Mouse (Mus musculus) lung, embryonic 16.5 days (tissue): ENCODE data around the gene Alg1. TPM values are rescaled to one million over a fixed set of nuclear protein-coding genes. Genes with fewer than 3 reads are reported as not detected.

ENCODE experiments used
- ATAC-seq: fragments of 200-750 bp; cut with Nextera tagmentation; 2 replicates; pipeline ENCODE4 v1.8.0; 2017; ENCODE audit warnings: low read depth, mild to moderate bottlenecking, moderate library complexity
- H3K27ac ChIP-seq: fragments of 300-500 bp; sonication (generic); 2 replicates; pipeline ENCODE4 v1.5.1; 2014; ENCODE audit warnings: mild to moderate bottlenecking, control low read depth, low read length
- H3K27me3 ChIP-seq: fragments of 300-500 bp; sonication (generic); 2 replicates; pipeline ENCODE4 v1.6.1; 2014; ENCODE audit warnings: low read depth, low read length, mixed read lengths; ENCODE audit not compliant: control insufficient read depth, insufficient read depth
- H3K36me3 ChIP-seq: fragments of 300-500 bp; sonication (generic); 2 replicates; pipeline ENCODE4 v1.6.1; 2014; ENCODE audit warnings: low read length; ENCODE audit not compliant: control insufficient read depth, insufficient read depth
- H3K4me1 ChIP-seq: fragments of 300-500 bp; sonication (generic); replicated peaks from 2 replicates; pipeline ENCODE4 v1.6.1; 2014; ENCODE audit warnings: low read length, mixed read lengths; ENCODE audit not compliant: control insufficient read depth, insufficient read depth
- H3K4me2 ChIP-seq: fragments of 300-500 bp; sonication (generic); 2 replicates; pipeline ENCODE4 v1.6.1; 2014; ENCODE audit warnings: low read depth, low read length, control low read depth
- H3K4me3 ChIP-seq: fragments of 300-500 bp; sonication (generic); 2 replicates; pipeline ENCODE4 v1.5.1; 2014; ENCODE audit warnings: mild to moderate bottlenecking, low read length, control low read depth
- H3K9ac ChIP-seq: fragments of 300-500 bp; sonication (generic); 2 replicates; pipeline ENCODE4 v1.6.1; 2014; ENCODE audit warnings: low read length, control low read depth
- H3K9me3 ChIP-seq: fragments of 300-500 bp; sonication (generic); 2 replicates; pipeline ENCODE4 v1.6.1; 2016; ENCODE audit warnings: low read length; ENCODE audit not compliant: control insufficient read depth
- WGBS: fragments of 180-500 bp; shearing (Covaris S2); extraction: QIAGEN DNeasy Blood & Tissue Kit; methylation state at CpG from one replicate; pipeline ENCODE4 v1.1.7; 2014; 5-methylcytosine and 5-hydroxymethylcytosine counted together
- microRNA-seq: library from miRNA; unstranded; fragments of <30 nt; microRNA quantifications from one replicate; pipeline ENCODE4, GENCODE M21; 2016
- polyA plus RNA-seq: library from polyadenylated mRNA; unstranded; fragments of >200 nt; fragmentation: Nextera tagmentation; extraction: Ambion mirVana; gene quantifications from 2 replicates; pipeline ENCODE4 v1.2.1, GENCODE M21; 2015

Alg1 gene
- polyA plus RNA-seq, 1 experiment from 2014 or later, result 34.1 TPM

GRCm38 (mm10) chr16:5282686-5283085, 49.3 kb downstream of the Alg1 start:
- Histone ChIP-seq H3K4me3 (no peak overlapping the region), H3K4me2 (no peak overlapping the region), H3K36me3 (no peaks in the 10 kb centered on the region), H3K27me3 (no peaks in the 10 kb centered on the region), H3K27ac (no peak overlapping the region), H3K9me3 (no peaks in the 10 kb centered on the region), H3K9ac (no peak overlapping the region), H3K4me1 (no peaks in the 10 kb centered on the region)
- 79% methylated on average over 9 of the region's 9 CpGs for WGBS
- ATAC-seq, result no peak

GRCm38 (mm10) chr16:5285376-5285775, 52.0 kb downstream of the Alg1 start:
- no peak for ATAC-seq
- no peak overlapping the region for H3K4me2 ChIP-seq
- no peaks in the 10 kb centered on the region for H3K27me3 ChIP-seq
- H3K9ac ChIP-seq, result no peak overlapping the region
- 56% methylated on average over 3 of the region's 3 CpGs for WGBS
- no peak overlapping the region for H3K27ac ChIP-seq
- H3K4me3 ChIP-seq, result no peak overlapping the region
- no peaks in the 10 kb centered on the region for H3K9me3 ChIP-seq
- H3K36me3 ChIP-seq, result no peaks in the 10 kb centered on the region
- H3K4me1 ChIP-seq, result no peaks in the 10 kb centered on the region

Small RNA genes lying within 50 kb of the gene (microRNA-seq; reads per million reads assigned to microRNA genes)
- gene Gm23689 (not detected), gene Gm26095 (not detected), gene Mir6364 (not detected)

Other genes starting within 250 kb of the Alg1 start
- gene Sept12, start 235.8 kb upstream of the Alg1 start, polyA plus RNA-seq, result 0.21 TPM in 1 of 2 replicates, not detected in the other
- 45.1 and 46.8 TPM in 2 replicates for gene Smim22, start 226.3 kb upstream of the Alg1 start, polyA plus RNA-seq
- 58.8 and 62.4 TPM in 2 replicates for gene Rogdi, start 220.1 kb upstream of the Alg1 start, polyA plus RNA-seq
- 145 and 150 TPM in 2 replicates for gene Glyr1, start 183.8 kb upstream of the Alg1 start, polyA plus RNA-seq
- 15.5 and 17.9 TPM in 2 replicates for gene Ubn1, start 183.6 kb upstream of the Alg1 start, polyA plus RNA-seq
- 8.7 and 9.3 TPM in 2 replicates for gene Ppl, start 101.2 kb upstream of the Alg1 start, polyA plus RNA-seq
- gene Sec14l5, start 86.5 kb upstream of the Alg1 start, polyA plus RNA-seq, result 0.65 and 0.78 TPM in 2 replicates
- gene Nagpa, start 29.6 kb upstream of the Alg1 start, polyA plus RNA-seq, result 22.1 and 23.5 TPM in 2 replicates
- 60.9 and 81.8 TPM in 2 replicates for gene AU021092, start 11.3 kb upstream of the Alg1 start, polyA plus RNA-seq
- 24.8 and 30.5 TPM in 2 replicates for gene Eef2kmt, start 22.4 kb downstream of the Alg1 start, polyA plus RNA-seq